Mouse (Mus musculus): ENCODE results near the gene Dyrk2. TPM values are rescaled to one million over a fixed set of nuclear protein-coding genes. Genes with fewer than 3 reads are reported as not detected.

Gene Dyrk2
- polyA plus RNA-seq, 1 experiment = 37.5 TPM

DNA sequence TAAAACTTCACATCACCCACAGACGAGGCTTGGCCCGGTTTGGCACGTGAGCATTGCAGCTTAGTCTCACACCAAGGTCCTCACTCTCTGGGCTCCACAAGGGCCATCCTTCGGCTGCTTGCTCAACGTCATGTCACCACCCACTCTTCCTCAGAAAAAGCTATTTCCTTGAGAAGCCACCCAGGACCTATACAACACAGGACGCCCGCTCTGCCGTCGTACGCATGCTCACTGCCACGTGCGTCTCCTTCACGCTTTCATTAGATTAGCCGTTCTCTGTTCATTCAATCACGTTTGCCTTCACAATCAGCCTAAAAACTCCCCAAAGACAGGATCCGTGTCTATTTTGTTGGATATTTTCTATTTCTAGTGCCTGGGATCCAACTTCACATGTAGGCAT lies 17.5 kb downstream of the Dyrk2 start:
- Histone ChIP-seq H3K4me1 (ENCODE audit: control insufficient read depth, insufficient read depth, low read length) (no peaks in the 10 kb centered on the region), H3K27ac (ENCODE audit: insufficient read depth, low read depth, low read length) (no peak overlapping the region), H3K4me3 (ENCODE audit: insufficient read depth, low read length) (no peak overlapping the region)
- TF ChIP-seq POLR2A (IDR thresholded peaks at IDR 0.05; ENCODE audit: borderline replicate concordance, low read depth, low read length) (no peak), CTCF (IDR thresholded peaks at IDR 0.05; ENCODE audit: low read depth, low read length) (no peak)

DNA sequence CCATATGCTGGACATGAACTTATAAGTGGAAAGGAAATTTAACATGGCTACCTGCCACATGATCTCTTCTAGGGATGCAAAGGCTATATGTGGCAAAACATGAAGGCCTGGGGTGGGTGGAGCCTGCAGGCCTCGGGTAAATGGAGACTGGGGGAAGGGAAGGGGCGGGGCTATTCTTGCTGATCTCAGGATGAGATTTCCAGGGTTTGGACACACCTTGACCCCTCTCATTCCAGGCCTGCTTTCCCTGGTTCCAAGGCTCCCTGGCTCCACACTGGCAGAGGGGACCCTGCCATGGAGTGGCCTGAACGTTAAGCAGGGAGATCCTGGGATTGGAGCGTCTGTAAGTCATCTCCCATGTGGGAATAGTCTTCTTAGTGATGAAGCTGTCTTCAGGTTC lies 21.5 kb downstream of the Dyrk2 start:
- Histone ChIP-seq H3K27ac (ENCODE audit: insufficient read depth, low read depth, low read length) (no peak overlapping the region), H3K4me3 (ENCODE audit: insufficient read depth, low read length) (no peak overlapping the region), H3K4me1 (ENCODE audit: control insufficient read depth, insufficient read depth, low read length) (no peaks in the 10 kb centered on the region)
- no peak for TF ChIP-seq CTCF (IDR thresholded peaks at IDR 0.05; ENCODE audit: low read depth, low read length)
- no peak for TF ChIP-seq POLR2A (IDR thresholded peaks at IDR 0.05; ENCODE audit: borderline replicate concordance, low read depth, low read length)

DNA sequence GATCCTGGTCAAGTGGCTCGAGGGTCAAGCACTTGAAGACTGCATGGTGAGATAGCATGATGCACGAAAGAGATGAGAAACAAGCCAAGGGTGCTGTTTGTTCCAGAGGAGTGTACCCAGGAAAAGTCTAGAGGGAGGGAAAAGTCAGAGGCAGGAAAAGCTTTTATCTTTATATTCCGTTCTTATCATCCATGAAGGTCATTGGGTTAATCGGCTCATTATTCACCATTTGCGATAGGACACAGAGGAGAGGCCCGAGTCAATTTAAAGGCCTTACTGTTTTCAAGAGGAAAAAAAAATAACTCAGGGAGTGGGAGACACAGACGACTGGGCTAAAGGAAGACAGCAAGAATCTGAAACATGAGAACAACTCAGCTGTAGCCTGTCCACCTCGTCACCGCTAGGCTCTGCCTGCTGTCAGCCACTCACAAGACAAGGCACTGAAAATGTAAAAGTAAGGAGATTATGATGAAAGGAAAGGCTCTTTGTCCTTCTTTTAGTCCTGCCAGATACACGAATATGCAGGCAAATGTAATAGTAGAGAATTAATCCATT lies 22.9 kb downstream of the Dyrk2 start:
- Histone ChIP-seq H3K27ac (ENCODE audit: insufficient read depth, low read depth, low read length) (no peak overlapping the region), H3K4me3 (ENCODE audit: insufficient read depth, low read length) (no peak overlapping the region), H3K4me1 (ENCODE audit: control insufficient read depth, insufficient read depth, low read length) (no peaks in the 10 kb centered on the region)
- TF ChIP-seq POLR2A (IDR thresholded peaks at IDR 0.05; ENCODE audit: borderline replicate concordance, low read depth, low read length) = no peak
- no peak for TF ChIP-seq CTCF (IDR thresholded peaks at IDR 0.05; ENCODE audit: low read depth, low read length)

DNA sequence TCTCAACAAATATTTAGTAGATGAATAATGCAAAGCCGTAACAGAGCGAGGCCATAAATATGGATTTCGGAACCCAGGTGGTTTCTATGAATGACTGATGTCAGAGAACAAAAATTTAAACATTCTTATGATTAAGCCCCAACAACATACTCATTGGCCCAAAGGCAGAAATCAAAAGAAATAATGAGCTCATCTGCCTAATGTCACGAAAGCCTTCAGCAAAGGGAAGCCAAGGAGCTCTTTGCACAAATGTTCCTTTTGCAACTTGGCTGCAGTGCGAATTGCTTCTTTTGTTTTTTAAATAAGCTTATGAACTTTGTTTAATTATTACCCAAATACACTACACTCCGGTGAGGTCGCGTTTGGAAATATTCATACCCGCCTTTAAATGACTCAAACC lies 29.4 kb downstream of the Dyrk2 start:
- no peak overlapping the region for H3K27ac ChIP-seq (ENCODE audit: insufficient read depth, low read depth, low read length)
- H3K4me3 ChIP-seq (ENCODE audit: insufficient read depth, low read length) = no peak overlapping the region
- TF ChIP-seq POLR2A (IDR thresholded peaks at IDR 0.05; ENCODE audit: borderline replicate concordance, low read depth, low read length) (no peak), CTCF (IDR thresholded peaks at IDR 0.05; ENCODE audit: low read depth, low read length) (no peak)

DNA sequence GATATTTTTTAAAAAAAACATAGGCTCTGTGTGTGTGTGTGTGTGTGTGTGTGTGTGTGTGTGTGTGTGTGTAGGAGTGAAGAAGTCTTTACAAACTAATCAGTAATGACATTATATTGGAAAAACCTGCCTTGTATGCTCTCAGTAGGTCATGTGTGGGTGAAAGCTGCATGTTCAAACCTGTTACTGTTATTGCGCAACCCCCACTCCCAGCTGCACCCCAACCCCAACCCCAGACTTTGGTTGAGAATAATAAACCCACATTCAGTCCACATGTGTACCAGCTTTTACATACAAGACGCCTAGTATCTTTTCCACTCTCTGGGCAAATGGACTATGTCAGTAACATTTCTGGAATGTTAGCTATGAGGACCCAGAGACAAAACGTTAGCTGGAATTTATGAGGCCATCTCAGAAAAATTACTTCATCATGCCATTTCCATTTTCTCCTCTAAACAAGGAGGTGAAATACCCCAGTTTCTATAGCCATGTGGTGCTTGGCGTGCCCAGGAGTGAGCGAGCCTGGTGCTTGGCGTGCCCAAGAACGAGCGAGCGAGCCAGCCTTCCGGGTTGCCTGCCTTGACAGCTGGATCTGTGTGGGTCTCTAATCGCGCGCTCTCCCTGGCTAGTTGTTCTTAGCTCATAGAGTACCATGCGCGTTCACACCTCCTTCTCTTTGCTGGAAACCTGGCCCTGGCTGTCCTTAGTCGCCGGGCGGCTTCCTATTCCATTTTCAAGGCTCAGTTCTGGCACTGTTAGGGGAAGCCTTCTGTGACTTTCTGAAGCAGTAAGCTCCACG lies 30.5 kb downstream of the Dyrk2 start:
- Histone ChIP-seq H3K4me1 (ENCODE audit: control insufficient read depth, insufficient read depth, low read length) (no peaks in the 10 kb centered on the region), H3K4me3 (ENCODE audit: insufficient read depth, low read length) (no peak overlapping the region), H3K27ac (ENCODE audit: insufficient read depth, low read depth, low read length) (no peak overlapping the region)
- TF ChIP-seq POLR2A (IDR thresholded peaks at IDR 0.05; ENCODE audit: borderline replicate concordance, low read depth, low read length) = no peak

More for the DNA sequence above, 29.4 kb downstream of the Dyrk2 start:
- no peaks in the 10 kb centered on the region for H3K4me1 ChIP-seq (ENCODE audit: control insufficient read depth, insufficient read depth, low read length)

DNA sequence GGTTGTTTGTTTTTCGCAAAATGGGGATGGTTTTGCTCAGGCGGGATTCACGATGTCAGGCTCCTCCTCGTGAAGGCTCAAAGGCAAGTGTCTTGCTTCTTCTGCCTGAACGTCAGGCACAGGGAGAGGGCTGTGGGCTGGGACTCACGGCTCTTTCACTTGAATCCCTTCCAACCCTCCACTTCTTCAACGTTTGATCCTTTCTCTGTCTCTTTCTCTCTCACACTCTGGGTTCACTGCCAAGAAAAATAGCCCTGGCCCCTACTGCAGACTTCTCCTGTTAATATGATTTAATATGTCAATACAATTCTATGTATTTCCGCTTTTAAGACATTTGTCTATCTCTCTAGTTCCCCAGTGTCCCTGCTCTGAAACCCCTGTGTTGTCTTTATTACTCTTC lies 32.4 kb downstream of the Dyrk2 start:
- Histone ChIP-seq H3K4me3 (ENCODE audit: insufficient read depth, low read length) (no peak overlapping the region), H3K4me1 (ENCODE audit: control insufficient read depth, insufficient read depth, low read length) (no peaks in the 10 kb centered on the region), H3K27ac (ENCODE audit: insufficient read depth, low read depth, low read length) (no peak overlapping the region)
- TF ChIP-seq CTCF (IDR thresholded peaks at IDR 0.05; ENCODE audit: low read depth, low read length) (no peak), POLR2A (IDR thresholded peaks at IDR 0.05; ENCODE audit: borderline replicate concordance, low read depth, low read length) (no peak)

DNA sequence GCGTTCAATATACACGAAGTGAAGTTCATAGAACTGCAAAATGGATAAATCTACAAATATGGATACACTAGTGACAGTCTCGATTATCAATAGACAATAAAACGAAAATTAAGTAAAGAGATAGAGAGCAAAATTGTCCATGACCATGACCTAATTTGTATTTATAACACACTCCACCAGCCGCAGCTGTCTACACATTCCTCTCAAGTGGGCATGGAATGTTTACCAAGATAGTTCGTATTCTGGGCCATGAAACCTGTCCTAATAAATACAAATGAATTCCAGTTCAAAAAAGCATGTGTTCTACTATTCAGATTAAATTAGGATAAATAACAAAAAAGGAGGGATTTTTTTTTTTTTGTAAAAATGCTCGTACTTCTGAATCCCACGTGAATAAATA lies 38.8 kb downstream of the Dyrk2 start:
- Histone ChIP-seq H3K4me1 (ENCODE audit: control insufficient read depth, insufficient read depth, low read length) (no peaks in the 10 kb centered on the region), H3K4me3 (ENCODE audit: insufficient read depth, low read length) (no peak overlapping the region), H3K27ac (ENCODE audit: insufficient read depth, low read depth, low read length) (no peak overlapping the region)
- TF ChIP-seq CTCF (IDR thresholded peaks at IDR 0.05; ENCODE audit: low read depth, low read length) (no peak), POLR2A (IDR thresholded peaks at IDR 0.05; ENCODE audit: borderline replicate concordance, low read depth, low read length) (no peak)

DNA sequence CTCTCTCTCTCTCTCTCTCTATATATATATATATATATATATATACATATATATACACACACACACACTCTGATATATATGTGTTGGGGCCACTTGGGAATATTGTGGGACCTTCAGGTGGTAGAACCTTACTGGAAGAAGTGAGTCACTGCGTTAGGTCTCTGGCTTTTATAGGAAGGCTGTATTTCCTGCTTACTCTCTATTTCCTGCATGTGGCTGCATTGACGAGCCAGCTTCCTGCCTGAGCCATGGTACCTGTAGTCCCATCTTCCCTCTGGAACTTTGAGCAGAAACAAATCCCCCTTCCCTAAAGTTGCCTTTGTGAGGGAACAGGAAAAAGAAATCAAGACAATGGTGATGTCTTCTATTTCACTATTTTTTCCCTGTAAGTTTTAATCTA lies 40.4 kb downstream of the Dyrk2 start:
- Histone ChIP-seq H3K27ac (ENCODE audit: insufficient read depth, low read depth, low read length) (no peak overlapping the region), H3K4me3 (ENCODE audit: insufficient read depth, low read length) (no peak overlapping the region), H3K4me1 (ENCODE audit: control insufficient read depth, insufficient read depth, low read length) (no peaks in the 10 kb centered on the region)
- no peak for TF ChIP-seq CTCF (IDR thresholded peaks at IDR 0.05; ENCODE audit: low read depth, low read length)
- no peak for TF ChIP-seq POLR2A (IDR thresholded peaks at IDR 0.05; ENCODE audit: borderline replicate concordance, low read depth, low read length)

DNA sequence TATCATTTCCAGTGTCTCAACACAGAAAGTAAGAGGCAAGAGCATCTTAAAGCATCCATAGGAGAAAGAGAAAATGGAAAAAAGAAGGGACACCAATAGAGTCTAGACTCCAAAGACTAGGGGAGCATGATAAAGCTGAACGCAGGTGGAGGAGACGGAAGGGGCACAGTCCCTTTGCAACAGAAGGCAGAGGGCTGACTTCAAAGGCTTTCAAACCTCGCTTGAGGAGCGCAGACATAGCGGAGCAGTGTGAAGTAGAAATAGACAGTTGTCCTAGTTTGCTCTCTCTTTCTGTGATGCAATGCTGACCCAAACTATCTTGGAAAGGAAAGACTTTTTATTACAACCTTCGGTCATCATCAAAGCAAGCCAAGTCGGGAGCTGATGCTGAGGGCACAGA lies 42.9 kb downstream of the Dyrk2 start:
- H3K4me1 ChIP-seq (ENCODE audit: control insufficient read depth, insufficient read depth, low read length) = no peaks in the 10 kb centered on the region
- no peak overlapping the region for H3K27ac ChIP-seq (ENCODE audit: insufficient read depth, low read depth, low read length)
- TF ChIP-seq CTCF (IDR thresholded peaks at IDR 0.05; ENCODE audit: low read depth, low read length) (no peak), POLR2A (IDR thresholded peaks at IDR 0.05; ENCODE audit: borderline replicate concordance, low read depth, low read length) (no peak)
- no peak overlapping the region for H3K4me3 ChIP-seq (ENCODE audit: insufficient read depth, low read length)

DNA sequence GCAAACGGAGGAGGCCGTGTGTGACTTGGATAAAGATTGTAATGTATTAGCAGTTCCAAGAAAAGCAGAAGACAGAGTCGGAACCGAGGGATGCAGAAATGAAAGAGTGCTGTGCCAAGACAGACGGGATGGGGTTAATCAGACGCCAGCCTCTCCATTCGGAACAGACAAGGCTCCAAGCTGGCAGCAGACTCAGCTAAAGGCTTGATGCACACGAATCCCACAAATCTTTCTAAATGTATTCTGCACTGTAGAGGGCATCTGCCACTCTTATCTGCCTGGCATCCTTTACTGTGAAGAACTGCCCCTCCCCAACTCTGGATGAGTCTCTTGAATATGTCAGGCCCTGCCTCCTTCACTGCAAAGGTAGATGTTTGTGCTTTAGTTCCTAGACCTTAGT lies 45.2 kb downstream of the Dyrk2 start:
- peaks cover under 1% of the 10 kb centered on the region for H3K4me1 ChIP-seq (ENCODE audit: control insufficient read depth, insufficient read depth, low read length)

More for the DNA sequence above, 45.2 kb downstream of the Dyrk2 start:
- Histone ChIP-seq H3K4me3 (ENCODE audit: insufficient read depth, low read length) (no peak overlapping the region), H3K27ac (ENCODE audit: insufficient read depth, low read depth, low read length) (no peak overlapping the region)
- TF ChIP-seq CTCF (IDR thresholded peaks at IDR 0.05; ENCODE audit: low read depth, low read length) (no peak), POLR2A (IDR thresholded peaks at IDR 0.05; ENCODE audit: borderline replicate concordance, low read depth, low read length) (no peak)
